Mouse (Mus musculus): ENCODE measurements around the gene Slc17a9.

GRCm38 (mm10) chr2:180742820-180743219 lies 17.8 kb downstream of the Slc17a9 start:
- TF ChIP-seq CTCF (IDR thresholded peaks at IDR 0.05; ENCODE audit: control insufficient read depth, insufficient read depth, insufficient read length) = no peak
- TF ChIP-seq MAX (IDR thresholded peaks at IDR 0.05) = no peak
- TF ChIP-seq USF1 (IDR thresholded peaks at IDR 0.05; ENCODE audit: low read depth) = no peak
- no peak for TF ChIP-seq CEBPB (IDR thresholded peaks at IDR 0.05; ENCODE audit: low read depth)
- no peak for TF ChIP-seq MYOG (IDR thresholded peaks at IDR 0.05; ENCODE audit: control insufficient read depth, extremely low read depth, insufficient read length)
- no peak for TF ChIP-seq MYOD1 (IDR thresholded peaks at IDR 0.05; ENCODE audit: control insufficient read depth, insufficient read length, low read depth)

Measured in C2C12 (cell line).